Mouse (Mus musculus): ENCODE measurements around the gene Gm49387.
A peak's percentile ranks its signal among the peaks of the same experiment; 100 is the strongest.

Gene Gm49387

GRCm38 (mm10) chr14:31661671-31662554 lies 21.2 kb upstream of the Gm49387 start:
- peak; percentile 73 for DNase-seq

DNA sequence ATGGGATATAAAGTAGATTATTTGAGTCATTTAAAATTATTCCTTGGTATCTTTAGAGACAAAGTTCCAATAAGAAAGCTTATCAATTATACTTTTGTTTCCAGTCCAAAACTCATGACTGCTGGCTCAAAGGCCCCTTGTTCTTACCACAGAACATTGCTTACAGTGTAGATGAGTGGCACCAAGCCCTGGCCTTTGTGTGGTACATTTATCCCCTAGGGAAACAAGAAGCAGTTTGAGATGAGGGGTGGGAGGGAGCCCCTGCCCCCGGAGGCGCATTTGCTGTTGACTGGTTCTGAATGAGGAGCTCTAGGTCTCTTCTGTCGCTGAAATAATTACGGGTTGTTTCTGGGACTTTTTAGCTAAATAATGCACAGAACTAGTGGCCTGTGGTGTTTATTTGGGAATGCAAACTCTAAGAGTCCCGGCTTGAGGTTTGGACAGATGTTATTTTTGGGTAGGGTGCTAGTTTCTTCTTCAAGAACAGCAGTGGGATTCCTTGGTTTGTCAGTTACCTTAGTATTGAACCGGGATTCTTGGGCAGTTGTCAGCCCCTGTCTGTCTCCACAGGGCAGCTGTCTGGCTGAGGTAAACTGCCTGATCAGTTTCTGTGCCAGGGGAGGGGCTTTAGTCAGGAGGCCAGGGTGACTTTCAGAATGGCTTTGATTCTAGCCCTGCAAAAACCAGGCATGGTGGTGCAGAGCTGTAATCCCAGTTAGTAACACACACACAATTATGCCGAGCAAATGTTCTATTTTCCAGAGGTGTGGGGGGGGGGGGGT lies 19.8 kb upstream of the Gm49387 start:
- DNase-seq: no peak

DNA sequence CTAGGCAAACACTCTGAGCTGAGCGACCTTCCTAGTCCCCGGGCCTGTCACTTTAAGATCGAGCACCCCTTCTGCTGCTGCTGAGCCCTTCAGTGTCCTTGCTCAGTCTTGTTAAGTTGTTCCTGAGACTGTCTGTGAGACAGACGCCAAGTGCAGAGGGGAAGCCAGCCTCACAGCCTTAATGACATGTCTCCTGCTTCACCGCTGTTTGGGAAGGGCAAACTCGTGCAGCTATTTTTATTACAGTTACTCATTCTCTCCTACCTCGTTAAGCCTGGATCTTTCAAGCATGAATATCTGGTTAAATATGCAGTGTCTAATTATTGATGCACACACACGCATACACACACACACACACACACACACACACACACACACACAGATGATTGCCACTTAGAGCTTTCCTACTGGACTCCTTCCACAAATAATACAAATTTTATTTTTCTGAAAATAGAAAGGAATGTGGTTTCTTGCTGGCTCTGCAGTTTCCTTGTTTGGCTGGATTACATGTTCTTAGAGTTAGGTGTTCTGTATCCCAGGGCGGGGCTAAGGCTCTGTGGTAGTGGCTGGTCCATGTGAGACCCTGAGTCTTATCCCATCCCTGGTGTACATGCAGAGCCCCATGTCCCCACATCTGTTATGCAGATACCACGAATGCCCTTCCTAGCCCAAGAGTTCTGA lies 19.0 kb upstream of the Gm49387 start:
- no peak for DNase-seq

DNA sequence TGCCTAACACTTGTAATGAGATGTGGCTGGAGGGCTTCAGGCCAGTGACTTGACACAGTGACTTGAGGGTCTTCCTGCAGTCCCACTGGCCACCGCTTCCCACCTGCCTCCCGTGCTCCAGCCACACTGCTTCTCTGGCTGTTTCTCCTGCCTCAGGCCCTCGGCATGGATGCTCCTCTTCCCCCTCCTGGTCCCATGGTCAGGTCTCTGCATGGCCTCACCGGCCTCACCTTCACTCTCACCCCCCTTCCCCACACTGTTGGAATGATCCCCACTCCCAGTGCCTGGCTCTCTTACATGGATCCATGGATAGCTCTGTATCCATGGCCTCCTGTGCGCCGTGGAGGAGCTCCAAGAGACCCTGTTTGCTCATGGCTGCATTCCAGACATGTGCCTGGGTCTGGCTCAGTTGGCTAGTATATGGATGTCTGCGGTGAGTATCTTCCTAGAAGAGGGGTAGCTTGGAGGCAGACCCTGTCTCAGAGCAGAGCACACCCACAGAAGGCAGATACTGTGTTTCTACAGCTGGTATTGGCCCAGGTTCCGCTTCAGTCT lies 17.5 kb upstream of the Gm49387 start:
- no peak for DNase-seq

- DNase-seq: peak; percentile 83
Measured at GRCm38 (mm10) chr14:31656857-31657645, 16.4 kb upstream of the Gm49387 start.

DNA sequence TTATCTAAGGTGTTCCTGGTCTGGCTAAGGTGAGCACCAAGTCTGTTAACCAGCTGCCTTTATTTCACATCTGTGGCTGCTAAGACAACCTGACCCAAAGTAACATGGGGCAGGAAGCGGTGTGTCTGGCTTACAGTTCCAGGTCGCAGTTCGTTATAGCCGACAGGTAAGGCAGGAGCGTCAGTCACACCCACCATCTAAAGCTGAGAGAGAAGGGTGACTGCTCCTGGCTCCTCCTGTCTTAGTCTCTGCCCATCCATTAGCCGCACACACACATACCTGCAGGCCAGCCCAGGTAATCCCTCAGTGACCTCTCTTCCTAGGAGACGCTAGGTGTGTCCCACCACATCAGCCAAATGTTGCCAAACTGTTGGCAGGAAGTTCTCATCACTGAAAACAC lies 15.7 kb upstream of the Gm49387 start:
- peak; percentile 11 for DNase-seq

DNA sequence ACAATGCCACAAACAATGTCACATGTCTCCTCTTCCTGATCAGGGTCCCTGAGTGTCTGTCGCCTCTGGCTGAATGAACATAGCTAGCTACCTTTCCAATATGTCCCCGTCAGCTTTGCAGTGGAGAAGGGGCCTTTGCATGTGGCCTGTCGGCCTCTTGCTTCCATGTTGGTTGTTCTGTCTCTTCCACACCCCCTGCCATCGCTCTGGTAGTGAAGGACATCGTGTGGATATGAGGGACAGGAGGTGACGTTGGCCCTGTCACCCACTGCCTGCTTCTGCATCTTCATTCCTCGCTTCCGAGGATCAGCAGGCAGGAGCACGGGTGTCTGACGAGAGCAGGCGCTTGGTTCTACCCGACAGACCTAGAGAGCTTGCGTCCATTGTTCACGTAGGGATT lies 14.7 kb upstream of the Gm49387 start:
- DNase-seq: no peak

- DNase-seq: no peak
Measured at GRCm38 (mm10) chr14:31654816-31655215, 14.1 kb upstream of the Gm49387 start.

GRCm38 (mm10) chr14:31653101-31653875 lies 12.6 kb upstream of the Gm49387 start:
- no peak for DNase-seq

GRCm38 (mm10) chr14:31652624-31653023 lies 11.9 kb upstream of the Gm49387 start:
- DNase-seq: no peak

GRCm38 (mm10) chr14:31652106-31652505 lies 11.4 kb upstream of the Gm49387 start:
- no peak for DNase-seq

DNA sequence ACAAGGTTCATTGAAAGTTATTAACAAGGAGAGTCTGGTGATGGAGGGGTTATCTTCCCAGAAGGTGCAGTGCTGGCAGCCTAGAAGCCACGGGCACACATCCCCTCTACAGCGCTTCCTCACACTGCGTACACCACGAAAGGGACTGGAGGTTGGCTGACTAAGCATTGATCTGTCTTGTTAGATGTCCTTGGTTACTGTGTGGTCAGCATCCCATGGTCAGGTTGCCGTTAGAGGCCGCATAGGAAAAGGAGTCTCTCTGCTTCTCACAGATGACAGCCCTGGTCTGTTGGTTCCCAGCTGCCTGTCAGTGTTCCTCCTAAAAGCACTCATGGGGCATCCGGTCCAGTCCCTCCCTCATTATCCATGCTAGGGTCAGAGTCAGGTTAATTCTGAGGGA lies 10.5 kb upstream of the Gm49387 start:
- DNase-seq: no peak

- no peak for DNase-seq
Measured at GRCm38 (mm10) chr14:31650347-31650746, 9.7 kb upstream of the Gm49387 start.

DNA sequence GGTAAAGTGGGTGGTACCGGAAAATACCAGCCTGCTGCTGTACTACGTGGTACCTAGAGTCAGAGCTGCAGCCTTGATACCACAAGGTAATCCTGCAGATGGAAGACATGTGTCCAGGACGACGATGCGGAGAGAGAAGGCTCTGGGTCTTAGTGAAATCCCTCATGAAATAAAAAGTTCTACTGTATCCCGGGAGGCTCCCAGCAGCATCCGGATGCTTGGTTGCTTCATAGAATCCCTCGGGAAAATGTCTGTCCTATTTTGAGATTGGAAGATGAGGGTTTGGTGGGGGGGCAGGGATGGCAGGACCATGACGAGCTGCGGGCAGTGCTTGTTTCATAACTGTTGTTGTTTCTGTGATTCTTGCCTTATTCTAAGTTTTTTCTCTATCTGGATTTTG lies 7.3 kb upstream of the Gm49387 start:
- no peak for DNase-seq

GRCm38 (mm10) chr14:31645920-31646319 lies 5.2 kb upstream of the Gm49387 start:
- DNase-seq: no peak

- peak; percentile 28 for DNase-seq
Measured at GRCm38 (mm10) chr14:31644931-31645547, 4.4 kb upstream of the Gm49387 start.

GRCm38 (mm10) chr14:31644183-31644830 lies 3.6 kb upstream of the Gm49387 start:
- DNase-seq: no peak

- no peak for DNase-seq
Measured at GRCm38 (mm10) chr14:31641506-31642155, 953 bp upstream of the Gm49387 start.

- DNase-seq: peak; percentile 90
Measured at GRCm38 (mm10) chr14:31640890-31641505, 320 bp upstream of the Gm49387 start, which contains the start of the genes Btd and Hacl1. TSS of gene Btd (plus strand) at chr14:31641028. TSS of gene Hacl1 (minus strand) at chr14:31641286.
